Mouse (Mus musculus) forebrain, embryonic 13.5 days (tissue): Measurements from ENCODE around the gene Thnsl1. TPM values are rescaled to one million over a fixed set of nuclear protein-coding genes. Genes with fewer than 3 reads are reported as not detected.
"Not testable (repeated sequence)": the region's sequence is repeated elsewhere in the genome, so short reads cannot be mapped to it uniquely, and the experiment has no call there.

Experiments
- ATAC-seq: fragments of 200-750 bp; cut with Nextera tagmentation; 2 replicates; pipeline ENCODE4 v1.8.0; 2017
- H3K27ac ChIP-seq: fragments of 300-500 bp; sonication (generic); 2 replicates; pipeline ENCODE4 v1.5.1; 2015; ENCODE audit warnings: inconsistent platforms, mild to moderate bottlenecking, moderate library complexity
- H3K27me3 ChIP-seq: fragments of 300-500 bp; sonication (generic); 2 replicates; pipeline ENCODE4 v1.6.1; 2015; ENCODE audit warnings: mild to moderate bottlenecking, inconsistent platforms
- H3K36me3 ChIP-seq: fragments of 300-500 bp; sonication (generic); 2 replicates; pipeline ENCODE4 v1.6.1; 2015; ENCODE audit warnings: mild to moderate bottlenecking, inconsistent platforms; ENCODE audit not compliant: poor library complexity, severe bottlenecking
- H3K4me1 ChIP-seq: fragments of 300-500 bp; sonication (generic); 2 replicates; pipeline ENCODE4 v1.6.1; 2015; ENCODE audit warnings: inconsistent platforms
- H3K4me2 ChIP-seq: fragments of 300-500 bp; sonication (generic); 2 replicates; pipeline ENCODE4 v1.6.1; 2015; ENCODE audit warnings: inconsistent platforms, mild to moderate bottlenecking, moderate library complexity
- H3K4me3 ChIP-seq: fragments of 300-500 bp; sonication (generic); 2 replicates; pipeline ENCODE4 v1.5.1; 2015; ENCODE audit warnings: mild to moderate bottlenecking, inconsistent platforms
- H3K9ac ChIP-seq: fragments of 300-500 bp; sonication (generic); 2 replicates; pipeline ENCODE4 v1.6.1; 2015; ENCODE audit warnings: mild to moderate bottlenecking, inconsistent platforms
- H3K9me3 ChIP-seq: fragments of 300-500 bp; sonication (generic); replicated peaks from 2 replicates; pipeline ENCODE4 v1.6.1; 2016; ENCODE audit warnings: inconsistent platforms
- WGBS: fragments of 180-500 bp; shearing (Covaris S2); methylation state at CpG from one replicate; pipeline ENCODE4 v1.1.7; 2015; 5-methylcytosine and 5-hydroxymethylcytosine counted together
- polyA plus RNA-seq: library from polyadenylated mRNA; unstranded; fragments of >200 nt; fragmentation: Nextera tagmentation; extraction: Ambion mirVana; gene quantifications from 2 replicates; pipeline ENCODE4 v1.2.1, GENCODE M21; 2015

The Thnsl1 gene
- polyA plus RNA-seq, 1 experiment from 2014 or later: 20.2 TPM

DNA sequence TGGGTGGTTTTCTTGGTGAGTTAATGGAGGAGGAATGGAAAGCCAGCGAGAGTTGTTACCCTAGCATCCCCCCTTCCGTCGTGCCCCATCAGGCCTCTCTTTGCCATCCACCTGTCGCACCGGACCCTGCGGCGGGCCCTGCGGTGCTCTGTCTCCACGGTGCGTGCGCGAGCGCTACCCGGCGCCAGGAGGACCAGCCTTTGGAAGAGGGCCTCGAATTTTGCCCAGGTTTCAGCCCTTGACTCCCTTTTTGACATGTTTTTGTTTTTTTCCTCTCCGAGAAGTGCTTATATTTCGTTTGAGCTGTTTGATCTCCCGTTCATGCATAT is 271 bp downstream of the Thnsl1 start:
- WGBS: 0% methylated on average over 19 of the region's 19 CpGs
- H3K4me1 ChIP-seq: peaks cover 19% of the 10 kb centered on the region
- no peaks in the 10 kb centered on the region for H3K36me3 ChIP-seq
- peak overlapping the region; percentile 78 for H3K27ac ChIP-seq
- H3K9ac ChIP-seq: peak overlapping the region; percentile 78
- H3K4me2 ChIP-seq: peak overlapping the region; percentile 79
- no peaks in the 10 kb centered on the region for H3K27me3 ChIP-seq
- no peaks in the 10 kb centered on the region for H3K9me3 ChIP-seq
- peak; percentile 93 for ATAC-seq
- peak overlapping the region; percentile 64 for H3K4me3 ChIP-seq

DNA sequence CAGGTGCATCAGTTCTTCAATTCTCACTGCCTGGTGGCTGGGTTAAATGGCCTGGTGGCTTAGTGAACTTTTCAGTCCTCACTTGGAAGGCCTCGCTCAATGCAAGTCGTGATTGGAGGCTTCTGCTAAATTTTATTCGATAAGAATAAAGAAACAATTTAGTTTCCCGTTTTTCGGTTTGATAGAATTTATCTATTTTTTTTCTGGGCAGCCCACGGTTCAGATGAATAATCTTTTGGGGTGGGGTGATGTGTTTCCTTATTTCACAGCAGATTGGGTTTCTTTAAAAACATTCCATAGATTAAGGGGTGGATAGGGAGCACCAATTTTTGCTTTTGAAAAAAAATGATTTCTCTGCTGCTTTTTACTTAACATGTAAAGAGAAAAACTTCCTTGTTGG is 754 bp downstream of the Thnsl1 start:
- ATAC-seq: peak; percentile 11; the same call in 1 of the 2 replicates
- no peaks in the 10 kb centered on the region for H3K27me3 ChIP-seq
- peak overlapping the region; percentile 64 for H3K4me3 ChIP-seq
- 45% methylated on average over 6 of the region's 6 CpGs for WGBS
- H3K4me1 ChIP-seq: peaks cover 19% of the 10 kb centered on the region
- H3K27ac ChIP-seq: peak overlapping the region; percentile 78; the same call in 1 of the 2 replicates
- no peaks in the 10 kb centered on the region for H3K36me3 ChIP-seq
- H3K9ac ChIP-seq: peak overlapping the region; percentile 78
- H3K9me3 ChIP-seq: no peaks in the 10 kb centered on the region
- H3K4me2 ChIP-seq: peak overlapping the region; percentile 79

DNA sequence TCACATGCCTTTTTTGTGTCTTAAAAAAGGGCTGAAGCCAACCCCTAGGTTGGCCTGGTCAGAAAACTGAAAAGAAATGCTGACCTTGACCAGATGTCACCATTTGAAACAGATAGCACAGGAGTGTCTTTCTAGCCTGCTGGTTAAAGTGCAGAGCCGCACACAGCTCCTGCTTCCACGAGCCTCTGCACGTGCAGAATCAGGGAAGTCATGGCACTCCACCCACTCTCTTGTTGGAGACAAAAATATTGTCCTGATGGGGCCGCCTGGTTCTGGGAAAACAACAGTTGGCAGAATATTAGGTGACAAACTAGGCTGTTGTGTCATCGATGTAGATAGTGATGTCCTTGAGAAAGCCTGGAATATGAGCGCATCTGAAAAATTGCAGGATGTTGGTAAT is 5.8 kb downstream of the Thnsl1 start:
- no peak for ATAC-seq
- H3K9ac ChIP-seq: no peak overlapping the region
- H3K4me1 ChIP-seq: peaks cover 11% of the 10 kb centered on the region
- no peaks in the 10 kb centered on the region for H3K27me3 ChIP-seq
- H3K27ac ChIP-seq: no peak overlapping the region
- H3K36me3 ChIP-seq: peaks cover 24% of the 10 kb centered on the region
- no peaks in the 10 kb centered on the region for H3K9me3 ChIP-seq
- H3K4me2 ChIP-seq: no peak overlapping the region
- WGBS: 91% methylated on average over 6 of the region's 6 CpGs
- H3K4me3 ChIP-seq: no peak overlapping the region

DNA sequence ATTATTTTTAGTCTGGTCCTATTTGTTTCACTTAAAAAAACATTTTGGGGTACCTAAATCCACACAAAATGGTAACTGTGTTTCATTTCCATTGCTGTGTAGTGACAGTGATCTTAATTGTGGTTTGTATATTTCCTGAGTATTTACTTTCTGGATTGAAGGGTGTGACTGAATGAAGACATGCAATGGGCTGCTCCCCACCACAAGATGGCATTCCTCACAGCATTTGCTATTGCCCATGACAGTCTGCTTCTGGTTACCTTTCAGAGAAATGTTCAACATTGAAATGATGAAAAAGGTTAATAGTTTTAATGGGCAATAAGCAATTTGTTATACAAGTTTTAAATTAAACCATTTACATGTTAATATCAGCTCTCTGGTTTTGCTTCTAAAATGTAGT is 8.8 kb downstream of the Thnsl1 start:
- Histone ChIP-seq H3K9ac (no peak overlapping the region), H3K27ac (no peak overlapping the region), H3K4me2 (no peak overlapping the region), H3K36me3 (peaks cover 34% of the 10 kb centered on the region), H3K9me3 (no peaks in the 10 kb centered on the region), H3K4me3 (no peak overlapping the region), H3K4me1 (no peaks in the 10 kb centered on the region), H3K27me3 (no peaks in the 10 kb centered on the region)
- no peak for ATAC-seq

DNA sequence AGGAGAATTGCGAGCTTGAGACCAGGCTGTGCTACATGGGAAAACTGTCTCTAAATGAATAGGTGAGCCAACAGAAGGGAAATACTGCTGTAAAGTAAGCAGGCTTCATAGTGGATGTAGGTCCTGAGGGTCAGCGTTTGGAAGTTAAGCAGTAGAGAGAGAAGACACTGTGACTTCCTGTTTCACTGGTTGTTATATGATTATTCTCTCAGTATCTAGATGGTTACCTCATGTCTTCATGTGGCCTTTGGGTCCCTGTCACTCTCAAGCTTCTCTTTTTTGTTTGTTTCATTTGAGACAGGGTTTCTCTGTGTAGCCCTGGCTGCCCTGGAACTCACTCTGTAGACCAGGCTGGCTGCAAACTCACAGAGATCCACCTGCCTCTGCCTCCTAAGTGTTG is 9.8 kb downstream of the Thnsl1 start:
- H3K9me3 ChIP-seq: no peaks in the 10 kb centered on the region
- no peak overlapping the region for H3K4me3 ChIP-seq
- 93% methylated on average over 2 of the region's 2 CpGs for WGBS
- H3K9ac ChIP-seq: no peak overlapping the region
- H3K27ac ChIP-seq: no peak overlapping the region
- no peak overlapping the region for H3K4me2 ChIP-seq
- H3K4me1 ChIP-seq: no peaks in the 10 kb centered on the region
- no peaks in the 10 kb centered on the region for H3K27me3 ChIP-seq
- H3K36me3 ChIP-seq: peaks cover 34% of the 10 kb centered on the region
- ATAC-seq: no peak

DNA sequence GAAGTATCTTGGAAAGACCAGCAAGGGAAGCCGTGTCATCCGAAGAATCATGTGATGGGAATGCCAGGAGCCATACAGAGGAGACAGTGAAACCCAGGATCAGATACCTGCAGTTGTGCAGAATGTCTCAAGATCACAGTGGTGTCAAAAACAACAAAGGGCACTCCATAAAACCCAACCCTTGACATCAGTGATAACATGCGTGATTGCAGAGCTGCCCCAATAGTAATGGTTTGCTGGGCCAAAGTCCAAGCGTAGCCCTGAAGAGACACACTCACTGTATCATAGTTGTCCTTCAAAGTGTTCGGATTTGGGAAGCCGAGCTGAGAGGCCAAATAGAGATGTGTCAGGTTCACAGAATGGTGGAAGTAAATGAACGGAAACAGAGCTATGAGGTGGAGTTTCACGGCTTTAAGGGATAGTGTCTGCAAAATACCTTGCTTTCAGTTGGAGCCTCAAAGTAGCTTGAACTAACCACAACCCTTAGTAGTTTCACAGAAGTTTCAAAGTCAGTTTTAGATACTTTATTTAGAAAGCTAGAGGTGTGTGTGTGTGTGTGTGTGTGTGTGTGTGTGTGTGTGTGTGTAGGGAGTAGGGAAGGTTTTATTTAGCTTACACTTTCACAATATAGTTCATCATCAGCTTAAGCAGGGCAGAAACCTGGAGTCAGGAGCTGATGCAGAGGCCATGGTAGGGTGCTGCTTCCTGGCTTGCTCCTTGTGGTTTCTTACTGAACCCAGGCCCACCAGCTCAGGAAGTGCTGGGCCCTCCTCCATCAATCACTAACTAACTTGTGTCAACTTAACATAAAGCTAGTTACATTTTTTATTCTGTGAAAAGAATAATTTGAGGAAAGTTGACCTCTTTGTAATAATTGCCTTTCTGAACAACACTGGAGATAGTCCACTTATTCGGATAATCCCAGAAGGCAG is 17.2 kb downstream of the Thnsl1 start:
- no peak overlapping the region for H3K4me2 ChIP-seq
- 94% methylated on average over 9 of the region's 9 CpGs for WGBS
- H3K27ac ChIP-seq: no peak overlapping the region
- no peaks in the 10 kb centered on the region for H3K27me3 ChIP-seq
- H3K4me1 ChIP-seq: no peaks in the 10 kb centered on the region
- ATAC-seq: no peak
- no peaks in the 10 kb centered on the region for H3K9me3 ChIP-seq
- H3K36me3 ChIP-seq: peaks cover 3% of the 10 kb centered on the region; the same call in 1 of the 2 replicates
- no peak overlapping the region for H3K9ac ChIP-seq
- H3K4me3 ChIP-seq: no peak overlapping the region

DNA sequence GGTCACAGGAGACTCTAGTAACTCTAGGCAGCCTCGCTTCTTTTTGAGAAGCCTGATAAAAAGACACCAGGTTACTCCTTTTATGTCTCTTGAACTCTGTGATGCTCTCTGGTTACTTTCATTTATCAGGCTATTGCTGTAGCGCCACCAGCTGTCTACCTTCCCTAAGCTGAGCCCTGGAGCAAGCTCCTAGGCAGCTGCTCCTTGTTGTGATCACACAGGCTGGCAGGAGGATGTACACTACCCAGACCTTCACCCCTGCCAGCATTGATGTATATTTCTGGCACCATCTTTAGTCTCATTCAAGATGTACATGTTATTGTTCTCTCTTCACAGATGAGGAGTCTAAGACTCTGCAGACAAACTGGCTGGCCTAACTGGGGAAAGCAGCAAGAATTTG is 24.8 kb downstream of the Thnsl1 start:
- Histone ChIP-seq H3K36me3 (no peaks in the 10 kb centered on the region), H3K27me3 (no peaks in the 10 kb centered on the region), H3K4me1 (no peaks in the 10 kb centered on the region), H3K27ac (no peak overlapping the region), H3K4me3 (no peak overlapping the region), H3K9me3 (no peaks in the 10 kb centered on the region), H3K4me2 (no peak overlapping the region), H3K9ac (no peak overlapping the region)
- ATAC-seq: no peak
- 61% methylated on average over 2 of the region's 2 CpGs for WGBS

DNA sequence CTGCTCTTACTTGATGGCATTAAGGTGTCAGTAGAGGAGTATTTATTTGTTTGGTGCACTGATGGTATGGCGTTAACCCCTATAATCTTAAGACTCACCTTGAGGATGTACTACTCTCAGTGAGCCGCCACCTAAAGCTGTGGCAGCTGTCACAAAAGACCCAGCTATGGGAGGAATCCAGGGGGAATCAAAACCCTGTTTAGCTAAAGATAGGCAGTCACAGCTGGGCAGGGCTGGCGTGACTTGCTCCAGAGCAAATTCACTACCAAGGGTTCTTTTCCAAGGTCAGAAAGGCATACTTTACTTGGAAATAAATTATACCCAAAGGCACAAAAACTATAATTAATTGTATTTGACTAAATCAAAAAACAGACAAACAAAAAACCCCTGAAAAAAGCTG is 25.6 kb downstream of the Thnsl1 start:
- no peak for ATAC-seq

DNA sequence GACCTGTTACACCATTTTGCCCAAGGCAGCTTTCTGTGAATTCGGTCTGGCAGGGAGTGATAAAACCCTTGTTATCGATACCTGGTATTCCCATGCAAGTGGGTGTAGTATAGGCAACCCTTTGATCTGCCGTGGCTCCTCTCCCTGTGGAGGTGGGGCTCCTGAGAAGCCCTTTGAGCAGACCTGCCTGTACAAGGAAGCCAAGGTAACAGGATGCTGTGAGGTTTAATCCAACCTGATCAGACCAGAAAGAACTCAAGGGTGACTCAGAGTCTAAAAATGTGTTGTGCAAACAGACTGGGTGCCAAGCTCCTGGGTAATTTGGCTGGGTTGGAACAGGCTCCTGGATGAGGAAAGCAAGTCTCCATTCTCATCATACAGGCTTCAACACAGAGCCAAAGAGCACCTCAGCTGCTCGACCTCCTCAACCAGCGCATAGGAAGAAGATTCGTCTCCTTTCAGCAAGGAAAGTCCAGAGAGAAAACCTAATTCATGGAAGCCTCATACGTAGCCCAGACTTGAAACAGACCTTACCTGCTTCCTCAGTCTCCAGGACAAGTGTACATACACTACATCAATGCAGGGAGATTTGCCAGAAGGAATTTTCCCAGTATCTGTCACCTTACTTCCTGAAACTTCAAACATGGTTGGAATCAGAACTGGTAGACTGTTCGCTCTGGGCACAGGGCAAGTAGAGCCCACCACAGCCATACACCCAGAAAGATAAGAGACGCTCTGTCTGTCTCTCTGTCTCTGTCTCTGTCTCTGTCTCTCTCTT is 29.5 kb downstream of the Thnsl1 start:
- no peak for ATAC-seq
- Histone ChIP-seq H3K27ac (no peak overlapping the region), H3K9ac (no peak overlapping the region), H3K4me2 (no peak overlapping the region), H3K4me1 (peaks cover 2% of the 10 kb centered on the region; the same call in 1 of the 2 replicates), H3K9me3 (no peaks in the 10 kb centered on the region), H3K27me3 (no peaks in the 10 kb centered on the region), H3K36me3 (no peaks in the 10 kb centered on the region), H3K4me3 (no peak overlapping the region)
- WGBS: 85% methylated on average over 9 of the region's 9 CpGs

More for the DNA sequence above, 25.6 kb downstream of the Thnsl1 start:
- Histone ChIP-seq H3K9me3 (no peaks in the 10 kb centered on the region), H3K4me3 (no peak overlapping the region), H3K27ac (no peak overlapping the region), H3K9ac (no peak overlapping the region), H3K4me2 (no peak overlapping the region), H3K27me3 (no peaks in the 10 kb centered on the region), H3K36me3 (no peaks in the 10 kb centered on the region), H3K4me1 (no peaks in the 10 kb centered on the region)
- 84% methylated on average over 3 of the region's 3 CpGs for WGBS

DNA sequence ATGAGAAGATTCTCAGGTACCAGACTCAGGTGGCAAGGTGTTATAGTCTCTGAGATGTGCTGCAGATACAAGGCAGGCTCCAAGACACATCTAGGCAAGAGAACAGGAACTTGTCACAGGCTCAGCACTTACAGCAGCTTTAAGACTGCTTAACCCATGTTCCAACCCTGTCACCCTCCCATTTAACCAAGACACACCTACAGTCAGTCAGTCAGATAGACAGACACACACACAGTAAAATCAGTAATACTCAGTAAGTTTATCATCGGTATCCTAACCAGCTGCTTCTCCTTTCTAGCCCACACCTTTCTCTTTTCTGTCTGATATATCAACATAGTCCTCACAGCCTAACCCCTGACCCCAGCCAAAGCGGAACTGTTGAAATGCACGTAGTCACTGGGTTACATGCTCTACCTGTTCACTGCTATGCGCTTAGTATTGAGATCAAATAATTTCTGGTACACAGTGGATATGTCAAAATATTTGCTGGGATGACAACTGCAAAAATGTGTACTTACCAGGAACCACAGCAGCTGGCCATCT is 30.4 kb downstream of the Thnsl1 start:
- H3K27ac ChIP-seq: no peak overlapping the region

DNA sequence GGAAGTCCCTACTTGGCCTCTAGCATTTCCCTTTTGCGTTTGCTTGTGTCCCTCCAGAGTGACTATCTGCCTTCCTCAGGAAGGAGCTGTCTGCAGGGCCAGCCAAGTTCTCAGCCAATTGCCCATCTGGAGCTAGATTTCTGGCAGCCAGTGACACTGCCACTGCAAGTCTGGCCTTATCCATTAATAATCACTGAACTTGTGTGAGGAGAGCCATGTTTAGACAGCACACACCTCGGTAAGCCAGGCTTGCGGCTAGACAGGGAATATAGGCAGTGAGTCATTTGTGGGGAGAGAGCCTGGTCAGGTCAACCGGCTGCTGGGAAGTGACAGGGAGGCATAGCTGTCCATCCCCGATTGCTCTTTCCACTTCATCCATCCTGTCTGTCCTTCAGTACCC is 31.3 kb downstream of the Thnsl1 start:
- no peaks in the 10 kb centered on the region for H3K36me3 ChIP-seq
- no peak overlapping the region for H3K4me3 ChIP-seq
- 84% methylated on average over 5 of the region's 5 CpGs for WGBS
- H3K27me3 ChIP-seq: no peaks in the 10 kb centered on the region
- no peak overlapping the region for H3K9ac ChIP-seq
- no peak for ATAC-seq
- no peak overlapping the region for H3K27ac ChIP-seq
- no peaks in the 10 kb centered on the region for H3K9me3 ChIP-seq
- H3K4me1 ChIP-seq: peaks cover 7% of the 10 kb centered on the region; the same call in 1 of the 2 replicates
- H3K4me2 ChIP-seq: no peak overlapping the region

More for the DNA sequence above, 30.4 kb downstream of the Thnsl1 start:
- Histone ChIP-seq H3K4me1 (peaks cover 7% of the 10 kb centered on the region; the same call in 1 of the 2 replicates), H3K9ac (no peak overlapping the region), H3K36me3 (no peaks in the 10 kb centered on the region), H3K9me3 (no peaks in the 10 kb centered on the region), H3K4me3 (no peak overlapping the region), H3K4me2 (no peak overlapping the region), H3K27me3 (no peaks in the 10 kb centered on the region)
- no peak for ATAC-seq
- WGBS: 93% methylated on average over 4 of the region's 4 CpGs

DNA sequence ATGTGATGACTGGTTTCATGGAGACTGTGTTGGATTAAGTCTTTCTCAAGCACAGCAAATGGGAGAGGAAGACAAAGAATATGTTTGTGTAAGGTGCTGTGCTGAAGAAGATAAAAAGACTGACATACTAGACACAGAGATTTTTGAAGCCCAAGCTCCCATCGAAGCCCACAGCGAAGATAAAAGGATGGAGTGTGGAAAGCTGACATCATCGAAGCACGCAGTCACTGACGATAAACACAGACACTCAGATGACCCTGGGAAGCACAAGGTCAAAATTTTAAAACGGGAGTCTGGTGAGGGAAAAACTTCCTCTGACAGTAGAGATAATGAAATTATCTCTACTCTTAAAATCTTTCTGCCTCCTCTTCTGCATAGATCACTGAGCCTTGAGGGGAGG is 38.6 kb downstream of the Thnsl1 start:
- not testable (repeated sequence) for H3K4me2 ChIP-seq, ATAC-seq, H3K27me3 ChIP-seq, H3K9ac ChIP-seq, H3K27ac ChIP-seq, H3K4me1 ChIP-seq, H3K36me3 ChIP-seq, H3K9me3 ChIP-seq, H3K4me3 ChIP-seq
- WGBS: 93% methylated on average over 4 of the region's 6 CpGs
